Mouse (Mus musculus) cerebellum, adult (tissue): ENCODE results near the gene Spag5.

ENCODE experiments used
- ATAC-seq: cut with Nextera tagmentation; 2 replicates; pipeline ENCODE4 v1.9.2; 2017; ENCODE audit warnings: mild to moderate bottlenecking, moderate library complexity, mixed read lengths; ENCODE audit not compliant: insufficient number of reproducible peaks, low FRiP score, low TSS enrichment

The Spag5 gene

GRCm38 (mm10) chr11:78322076-78322831 lies 20.9 kb downstream of the Spag5 start:
- no peak for ATAC-seq

GRCm38 (mm10) chr11:78322860-78323259 lies 21.5 kb downstream of the Spag5 start, which contains the start of gene Aldoc:
Aldoc (plus strand) TSS chr11:78322968.
- ATAC-seq, result peak; percentile 72

DNA sequence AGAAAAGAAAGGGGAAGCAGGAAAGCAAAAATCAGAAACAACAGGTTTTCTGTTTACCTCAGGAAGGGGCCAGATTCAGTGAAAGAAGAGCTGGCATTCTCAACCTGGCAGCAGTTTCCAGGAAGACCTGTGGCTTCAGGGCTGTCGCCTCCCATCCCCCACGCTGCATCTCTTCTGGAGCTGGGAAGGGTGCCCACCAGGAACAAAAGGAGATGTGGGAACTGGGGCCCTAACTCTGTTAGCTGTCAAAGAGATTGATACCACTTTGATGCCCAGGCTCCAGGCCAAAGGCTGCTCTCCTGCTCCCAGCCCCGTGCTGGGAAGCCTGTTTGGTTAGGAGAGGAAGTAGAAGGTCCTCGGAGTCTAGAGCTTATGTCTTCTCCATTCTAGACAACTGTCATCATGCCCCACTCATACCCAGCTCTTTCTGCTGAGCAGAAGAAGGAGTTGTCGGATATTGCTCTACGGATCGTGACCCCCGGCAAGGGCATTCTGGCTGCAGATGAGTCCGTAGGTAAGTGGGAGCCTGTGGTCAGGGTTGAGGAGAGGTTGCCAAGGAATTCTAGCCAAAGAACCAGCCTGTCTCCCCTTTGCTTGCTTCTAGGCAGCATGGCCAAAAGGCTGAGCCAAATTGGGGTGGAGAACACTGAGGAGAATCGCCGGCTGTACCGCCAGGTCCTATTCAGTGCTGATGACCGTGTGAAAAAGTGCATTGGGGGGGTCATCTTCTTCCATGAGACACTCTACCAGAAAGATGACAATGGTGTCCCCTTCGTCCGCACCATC lies 22.9 kb downstream of the Spag5 start:
- ATAC-seq, result no peak

- no peak for ATAC-seq
These were observed 23.6 kb downstream of the Spag5 start for GRCm38 (mm10) chr11:78324965-78325364.

- ATAC-seq, result no peak
These were observed 25.9 kb downstream of the Spag5 start for GRCm38 (mm10) chr11:78327215-78327614.

- peak; percentile 89 for ATAC-seq
These were observed 26.5 kb downstream of the Spag5 start, which contains the start of gene Pigs for GRCm38 (mm10) chr11:78327634-78328511. Pigs (plus strand) TSS chr11:78328415.

- ATAC-seq, result 0 out of 2 replicates have a peak, but pooled peaks have one; percentile 17
These were observed 27.3 kb downstream of the Spag5 start for GRCm38 (mm10) chr11:78328512-78329056.

DNA sequence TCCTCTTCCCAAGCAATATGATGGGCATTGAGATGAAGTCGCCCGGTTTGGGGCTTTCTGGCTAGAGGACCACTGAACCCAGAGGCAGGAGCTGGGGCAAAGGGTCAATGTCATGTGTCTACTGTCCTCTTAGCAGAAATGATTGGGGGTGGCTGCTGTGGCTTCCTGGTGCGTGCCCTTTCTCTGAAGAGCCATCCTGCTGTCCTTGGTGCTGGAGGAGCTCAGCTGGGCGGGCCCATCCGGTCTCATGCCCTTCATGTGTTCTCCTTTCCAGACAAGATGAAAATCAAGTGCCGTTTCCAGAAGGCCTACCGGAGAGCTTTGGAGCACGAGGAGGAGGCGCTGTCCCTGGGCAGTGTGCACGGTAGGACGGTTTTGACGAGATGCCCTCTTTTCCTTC lies 31.3 kb downstream of the Spag5 start:
- no peak for ATAC-seq

- ATAC-seq, result no peak
These were observed 32.7 kb downstream of the Spag5 start for GRCm38 (mm10) chr11:78333992-78334391.

DNA sequence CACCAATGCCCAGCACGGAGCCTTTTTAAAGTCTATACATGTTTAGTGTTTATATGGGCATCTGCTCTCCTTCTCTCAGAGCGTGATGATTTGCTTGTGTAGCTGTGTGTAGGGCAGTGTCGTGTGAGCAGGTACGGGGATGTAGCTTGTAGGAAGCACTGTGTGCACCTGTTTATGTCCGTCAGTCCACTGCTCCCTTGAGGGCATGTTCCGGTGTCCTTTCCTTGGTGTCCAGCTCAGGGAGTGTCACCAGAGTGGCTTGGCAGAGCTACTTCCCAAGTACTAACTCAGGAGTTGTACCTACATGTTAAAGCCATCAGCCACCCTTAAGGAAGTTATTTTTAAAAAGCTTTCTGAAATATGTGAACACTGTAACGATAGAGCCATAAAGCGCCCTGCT lies 35.7 kb downstream of the Spag5 start:
- no peak for ATAC-seq

DNA sequence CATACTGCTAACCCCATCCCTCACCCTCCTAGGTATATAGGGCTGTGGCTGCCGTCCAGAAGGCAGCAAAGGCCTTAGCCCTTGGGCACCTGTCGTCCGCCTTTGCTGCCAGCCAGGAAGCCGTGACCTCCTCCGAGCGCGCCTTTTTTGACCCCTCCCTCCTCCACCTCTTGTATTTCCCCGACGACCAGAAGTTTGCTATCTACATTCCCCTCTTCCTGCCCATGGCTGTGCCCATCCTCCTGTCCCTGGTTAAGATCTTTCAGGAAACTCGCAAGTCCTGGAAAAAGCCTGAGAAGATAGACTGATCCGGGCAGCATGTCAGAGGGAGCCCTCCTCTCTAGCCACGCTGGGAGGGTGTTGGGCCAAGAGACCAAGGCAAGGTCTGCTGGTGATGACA lies 40.4 kb downstream of the Spag5 start:
- ATAC-seq, result no peak

GRCm38 (mm10) chr11:78343381-78344327 lies 42.3 kb downstream of the Spag5 start, which contains the start of gene Unc119:
Unc119 (plus strand) TSS chr11:78343482.
- peak; percentile 50; the same call in 1 of the 2 replicates for ATAC-seq

GRCm38 (mm10) chr11:78344328-78344889 lies 43.1 kb downstream of the Spag5 start:
- no peak for ATAC-seq

DNA sequence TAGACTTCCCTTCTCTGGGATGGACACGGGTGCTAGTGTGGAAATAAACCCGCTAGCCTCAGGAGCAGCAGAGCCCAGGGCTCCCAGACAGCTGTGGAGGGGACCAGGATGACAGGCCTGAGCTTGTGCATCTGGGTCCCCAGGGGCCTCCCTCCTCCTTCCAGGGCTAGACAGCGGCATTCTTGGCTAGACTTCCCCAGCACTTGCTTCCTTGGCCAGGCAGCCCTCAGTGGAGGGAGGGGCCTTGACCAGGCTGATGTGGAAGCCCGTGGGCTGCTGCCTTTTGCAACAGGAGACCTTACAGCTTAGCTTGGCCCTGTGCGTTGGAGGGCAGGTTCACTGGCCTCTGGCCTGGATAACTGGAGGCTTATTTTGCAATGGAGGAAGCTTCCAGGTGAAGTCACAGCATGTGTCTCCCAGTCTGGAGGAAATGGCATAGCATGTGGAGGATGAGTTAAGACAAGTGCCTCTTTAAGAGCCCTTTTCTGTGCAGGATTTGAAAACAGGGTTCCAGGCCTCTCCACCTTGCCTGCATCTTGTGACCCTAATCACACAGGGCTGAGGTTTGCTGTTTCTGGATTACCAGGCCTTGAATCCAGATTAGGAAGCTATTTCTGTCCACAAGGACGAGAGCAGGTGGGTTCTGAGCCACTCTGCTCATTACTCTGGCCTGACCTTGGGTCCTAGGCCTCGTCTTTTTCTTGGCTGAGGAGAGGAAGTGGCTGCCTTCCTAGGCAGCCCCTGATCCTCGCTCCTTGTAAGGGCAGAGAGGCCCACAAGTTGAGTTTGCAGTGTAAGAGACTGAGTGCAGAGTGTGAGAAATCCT lies 43.8 kb downstream of the Spag5 start:
- no peak for ATAC-seq

DNA sequence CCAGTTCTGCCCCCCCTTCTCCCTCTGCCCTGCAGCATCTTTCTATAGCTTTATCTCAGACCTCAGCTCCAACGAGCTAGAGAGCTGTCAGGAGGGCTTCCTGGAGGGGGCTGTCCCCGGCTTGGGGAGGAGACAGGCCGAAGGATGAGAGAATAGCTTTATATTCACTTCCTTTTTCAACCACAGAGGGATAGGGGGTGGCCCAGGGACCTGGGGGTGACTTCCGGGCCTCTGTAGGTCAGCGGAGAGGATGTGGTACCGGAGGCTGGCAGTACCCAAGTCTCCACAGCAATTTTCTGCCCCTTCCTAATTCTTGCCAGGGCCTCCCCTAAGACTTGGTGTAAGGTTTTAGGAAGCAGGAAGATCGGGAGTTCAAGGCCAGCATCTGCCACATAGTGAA lies 44.5 kb downstream of the Spag5 start:
- no peak for ATAC-seq

GRCm38 (mm10) chr11:78346326-78347069 lies 45.2 kb downstream of the Spag5 start:
- ATAC-seq, result no peak

GRCm38 (mm10) chr11:78347070-78347754 lies 45.9 kb downstream of the Spag5 start:
- ATAC-seq, result no peak
